Mouse (Mus musculus): Measurements from ENCODE around the gene Lgi1. TPM values are rescaled to one million over a fixed set of nuclear protein-coding genes. Genes with fewer than 3 reads are reported as not detected.

Gene Lgi1
- polyA plus RNA-seq, 1 experiment from 2014 or later = 0.92 TPM

DNA sequence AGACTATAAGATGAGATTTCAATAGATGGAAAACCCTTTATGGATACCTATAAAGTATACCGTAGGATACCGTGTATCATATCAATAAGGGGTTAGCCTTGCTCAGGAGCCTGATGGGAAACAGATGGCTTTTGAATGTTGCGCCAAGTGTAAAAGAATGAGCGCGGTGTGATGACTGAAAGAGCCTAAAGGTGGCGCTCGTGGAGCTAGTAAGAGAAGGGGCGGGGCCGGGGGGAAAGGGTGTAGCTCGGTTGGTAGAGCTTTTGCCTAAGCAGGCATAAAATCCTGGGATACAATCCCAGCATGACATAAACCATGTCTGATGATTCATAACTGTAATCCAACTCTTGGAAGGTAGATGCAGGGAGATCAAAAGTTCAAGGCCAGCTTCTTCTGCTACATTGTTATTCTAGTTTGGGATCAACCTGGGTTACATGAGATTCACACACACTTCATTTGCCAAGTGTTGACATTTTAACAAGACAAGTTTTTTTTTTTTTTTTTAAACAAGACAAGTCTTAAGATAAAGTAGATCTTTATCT, 90.6 kb downstream of the Lgi1 start:
- ATAC-seq (ENCODE audit: insufficient read depth, low FRiP score, low read depth) = no peak
- no peaks in the 10 kb centered on the region; the same call in 1 of the 2 replicates for H3K4me1 ChIP-seq
- H3K4me3 ChIP-seq (replicated peaks) = no peak overlapping the region
- H3K27ac ChIP-seq = no peak overlapping the region
- H3K9ac ChIP-seq = no peak overlapping the region
- no peaks in the 10 kb centered on the region for H3K9me3 ChIP-seq
- 60% methylated on average over 10 of the region's 10 CpGs for WGBS
- no peaks in the 10 kb centered on the region for H3K27me3 ChIP-seq (replicated peaks)
- H3K36me3 ChIP-seq = no peaks in the 10 kb centered on the region
- no peak overlapping the region for H3K4me2 ChIP-seq

GRCm38 (mm10) chr19:38356211-38356828, 92.0 kb downstream of the Lgi1 start:
- H3K27ac ChIP-seq = no peak overlapping the region
- no peaks in the 10 kb centered on the region; the same call in 1 of the 2 replicates for H3K4me1 ChIP-seq
- no peaks in the 10 kb centered on the region for H3K36me3 ChIP-seq
- no peaks in the 10 kb centered on the region for H3K27me3 ChIP-seq (replicated peaks)
- H3K9me3 ChIP-seq = no peaks in the 10 kb centered on the region
- WGBS = 77% methylated on average over 8 of the region's 8 CpGs
- H3K4me2 ChIP-seq = no peak overlapping the region
- H3K9ac ChIP-seq = no peak overlapping the region
- H3K4me3 ChIP-seq (replicated peaks) = no peak overlapping the region
- no peak for ATAC-seq (ENCODE audit: insufficient read depth, low FRiP score, low read depth)

- Histone ChIP-seq H3K4me2 (no peak overlapping the region), H3K9me3 (no peaks in the 10 kb centered on the region), H3K36me3 (no peaks in the 10 kb centered on the region), H3K27me3 (replicated peaks) (no peaks in the 10 kb centered on the region), H3K4me3 (replicated peaks) (no peak overlapping the region), H3K9ac (no peak overlapping the region), H3K4me1 (no peaks in the 10 kb centered on the region), H3K27ac (no peak overlapping the region)
- ATAC-seq (ENCODE audit: insufficient read depth, low FRiP score, low read depth) = no peak
- WGBS = 57% methylated on average over 9 of the region's 9 CpGs
Observed at GRCm38 (mm10) chr19:38357956-38358623, 93.8 kb downstream of the Lgi1 start.

DNA sequence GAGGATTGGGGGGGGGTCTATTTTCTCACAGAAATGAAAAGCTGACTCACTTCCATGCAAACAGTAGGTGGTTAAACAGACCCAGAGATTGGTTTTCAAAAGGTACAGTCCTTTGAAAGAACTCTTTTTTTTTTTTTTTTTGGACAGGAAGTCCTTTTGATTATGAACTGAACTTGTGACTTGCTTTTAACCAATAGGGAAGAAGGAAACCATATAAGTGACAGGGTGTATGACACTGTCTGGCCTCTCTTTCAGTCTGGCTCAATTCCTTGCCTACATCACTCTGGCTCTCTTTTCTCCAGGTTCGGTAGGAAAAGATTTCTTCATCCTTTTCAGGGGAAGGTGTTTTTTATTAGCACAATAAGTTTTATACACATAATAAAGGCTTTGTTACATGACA, 95.0 kb downstream of the Lgi1 start:
- H3K4me2 ChIP-seq = no peak overlapping the region
- WGBS = 86% methylated on average over 1 of the region's 1 CpGs
- no peaks in the 10 kb centered on the region for H3K4me1 ChIP-seq
- H3K9me3 ChIP-seq = no peaks in the 10 kb centered on the region
- no peak overlapping the region for H3K4me3 ChIP-seq (replicated peaks)
- H3K27me3 ChIP-seq (replicated peaks) = no peaks in the 10 kb centered on the region
- no peak overlapping the region for H3K27ac ChIP-seq
- no peak overlapping the region for H3K9ac ChIP-seq
- H3K36me3 ChIP-seq = no peaks in the 10 kb centered on the region
- ATAC-seq (ENCODE audit: insufficient read depth, low FRiP score, low read depth) = no peak

Other genes with a start within 250 kb of the Lgi1 start
- 14.1 and 15.9 TPM in 2 replicates for gene Myof, start 221.0 kb upstream of the Lgi1 start, polyA plus RNA-seq (2015; fragmentation: Nextera tagmentation; extraction: Ambion mirVana)
- 25.9 and 26.7 TPM in 2 replicates for gene Cep55, start 209.5 kb upstream of the Lgi1 start, polyA plus RNA-seq (2015; fragmentation: Nextera tagmentation; extraction: Ambion mirVana)
- 5.3 and 7.0 TPM in 2 replicates for gene Ffar4, start 167.5 kb upstream of the Lgi1 start, polyA plus RNA-seq (2015; fragmentation: Nextera tagmentation; extraction: Ambion mirVana)
- 102 and 206 TPM in 2 replicates for gene Rbp4, start 139.3 kb upstream of the Lgi1 start, polyA plus RNA-seq (2015; fragmentation: Nextera tagmentation; extraction: Ambion mirVana)
- gene Pde6c, start 131.8 kb upstream of the Lgi1 start, polyA plus RNA-seq (2015; fragmentation: Nextera tagmentation; extraction: Ambion mirVana) = 0.57 and 0.71 TPM in 2 replicates
- gene Fra10ac1, start 40.4 kb upstream of the Lgi1 start, polyA plus RNA-seq (2015; fragmentation: Nextera tagmentation; extraction: Ambion mirVana) = 33.7 and 37.4 TPM in 2 replicates
- 10.4 and 11.0 TPM in 2 replicates for gene Slc35g1, start 131.4 kb downstream of the Lgi1 start, polyA plus RNA-seq (2015; fragmentation: Nextera tagmentation; extraction: Ambion mirVana)
- gene Plce1, start 216.6 kb downstream of the Lgi1 start, polyA plus RNA-seq (2015; fragmentation: Nextera tagmentation; extraction: Ambion mirVana) = 8.7 and 9.3 TPM in 2 replicates